Mouse (Mus musculus): ENCODE data around the gene Abcg5. TPM values are rescaled to one million over a fixed set of nuclear protein-coding genes. Genes with fewer than 3 reads are reported as not detected.

Gene Abcg5
- polyA plus RNA-seq (2014; fragmentation: Illumina TruSeq; extraction: RNeasy Lipid Tissue Mini Kit (QIAGEN cat#74804); ENCODE audit: low replicate concordance): 391 TPM

GRCm38 (mm10) chr17:84682734-84683717, at the start of gene Abcg5:
Abcg5 (minus strand) TSS chr17:84683011.

GRCm38 (mm10) chr17:84675951-84676366, 6.9 kb downstream of the Abcg5 start, which contains the start of gene Abcg8:
Abcg8 (plus strand) TSS chr17:84676302.

GRCm38 (mm10) chr17:84626276-84626856, 56.4 kb downstream of the Abcg5 start, which contains the start of gene Dync2li1:
Dync2li1 (plus strand) TSS chr17:84626496.

Other genes with a start within 250 kb of the Abcg5 start
- 2.8 TPM for gene Thada, start 216.8 kb downstream of the Abcg5 start, polyA plus RNA-seq (2014; fragmentation: Illumina TruSeq; extraction: RNeasy Lipid Tissue Mini Kit (QIAGEN cat#74804); ENCODE audit: low replicate concordance)
- gene Plekhh2, start 171.1 kb downstream of the Abcg5 start, polyA plus RNA-seq (2014; fragmentation: Illumina TruSeq; extraction: RNeasy Lipid Tissue Mini Kit (QIAGEN cat#74804); ENCODE audit: low replicate concordance): 3.1 TPM
- gene Dync2li1, start 56.5 kb downstream of the Abcg5 start, polyA plus RNA-seq (2014; fragmentation: Illumina TruSeq; extraction: RNeasy Lipid Tissue Mini Kit (QIAGEN cat#74804); ENCODE audit: low replicate concordance): 3.6 TPM
- 152 TPM for gene Abcg8, start 6.7 kb downstream of the Abcg5 start, polyA plus RNA-seq (2014; fragmentation: Illumina TruSeq; extraction: RNeasy Lipid Tissue Mini Kit (QIAGEN cat#74804); ENCODE audit: low replicate concordance)
- gene Lrpprc, start 107.8 kb upstream of the Abcg5 start, polyA plus RNA-seq (2014; fragmentation: Illumina TruSeq; extraction: RNeasy Lipid Tissue Mini Kit (QIAGEN cat#74804); ENCODE audit: low replicate concordance): 26.6 TPM

All from small intestine, adult 10 weeks (tissue).